Mouse (Mus musculus) myocyte (in vitro differentiated cells): ENCODE results near the gene Aagab. TPM values are rescaled to one million over a fixed set of nuclear protein-coding genes. Genes with fewer than 3 reads are reported as not detected.

ENCODE experiments used
- H3K27me3 ChIP-seq: one replicate; pipeline ENCODE4 v1.6.1; 2011; ENCODE audit not compliant: control insufficient read depth, insufficient read depth, insufficient read length
- H3K36me3 ChIP-seq: one replicate; pipeline ENCODE4 v1.6.1; 2011; ENCODE audit not compliant: control insufficient read depth, insufficient read depth
- H3K4me2 ChIP-seq: one replicate; pipeline ENCODE4 v1.6.1; 2011; ENCODE audit warnings: low read depth, control low read depth
- H3K4me3 ChIP-seq: one replicate; pipeline ENCODE4 v1.5.1; 2011; ENCODE audit warnings: mild to moderate bottlenecking, control low read depth, moderate library complexity
- H3K79me2 ChIP-seq: one replicate; pipeline ENCODE4 v1.6.1; 2011; ENCODE audit not compliant: control insufficient read depth, insufficient read depth
- H3ac ChIP-seq: one replicate; pipeline ENCODE4 v1.6.1; 2011; ENCODE audit not compliant: control insufficient read depth, insufficient read length
- CEBPB ChIP-seq: IDR thresholded peaks from 2 replicates; pipeline ENCODE4 v1.6.1; 2011; ENCODE audit warnings: mild to moderate bottlenecking, moderate library complexity; ENCODE audit not compliant: poor library complexity, insufficient read depth, severe bottlenecking
- E2F4 ChIP-seq: IDR thresholded peaks from one replicate; pipeline ENCODE4 v1.6.1; 2011; ENCODE audit warnings: mild to moderate bottlenecking, control low read depth, moderate library complexity; ENCODE audit not compliant: insufficient read depth
- MAX ChIP-seq: IDR thresholded peaks from one replicate; pipeline ENCODE4 v1.6.1; 2011; ENCODE audit warnings: low read depth, mild to moderate bottlenecking, control low read depth
- MYOD1 ChIP-seq, 3 experiments: IDR thresholded peaks; one replicate each; pipeline ENCODE4 v1.6.1; 2011; ENCODE audit warnings: control low read depth in 2 of 3, low read depth in 2 of 3, mild to moderate bottlenecking in 2 of 3, moderate library complexity in 1 of 3; ENCODE audit not compliant: insufficient read length in 2 of 3, control insufficient read depth in 1 of 3
- MYOG ChIP-seq, 3 experiments: IDR thresholded peaks; one replicate each; pipeline ENCODE4 v1.6.1; 2011; ENCODE audit warnings: control low read depth in 2 of 3, low read depth in 2 of 3, mild to moderate bottlenecking in 2 of 3; ENCODE audit not compliant: insufficient read length in 2 of 3, control insufficient read depth in 1 of 3, insufficient read depth in 1 of 3
- POLR2A ChIP-seq: IDR thresholded peaks from one replicate; pipeline ENCODE4 v1.6.1; 2011; ENCODE audit warnings: low read depth, mild to moderate bottlenecking, control low read depth, moderate library complexity; ENCODE audit not compliant: insufficient read length
- POLR2AphosphoS2 ChIP-seq: IDR thresholded peaks from one replicate; pipeline ENCODE4 v1.6.1; 2011; ENCODE audit warnings: low read depth, control low read depth; ENCODE audit not compliant: insufficient read length
- REST ChIP-seq: IDR thresholded peaks from one replicate; pipeline ENCODE4 v1.6.1; 2011; ENCODE audit warnings: mild to moderate bottlenecking, control low read depth, moderate library complexity; ENCODE audit not compliant: insufficient read depth, insufficient read length
- SRF ChIP-seq: IDR thresholded peaks from one replicate; pipeline ENCODE4 v1.6.1; 2011; ENCODE audit warnings: low read depth; ENCODE audit not compliant: control insufficient read depth, insufficient read length
- TCF12 ChIP-seq: IDR thresholded peaks from one replicate; pipeline ENCODE4 v1.6.1; 2011; ENCODE audit warnings: mild to moderate bottlenecking, control low read depth; ENCODE audit not compliant: poor library complexity, insufficient read depth, severe bottlenecking
- TCF3 ChIP-seq: IDR thresholded peaks from one replicate; pipeline ENCODE4 v1.6.1; 2011; ENCODE audit warnings: low read depth, control low read depth; ENCODE audit not compliant: insufficient read length
- USF1 ChIP-seq: IDR thresholded peaks from one replicate; pipeline ENCODE4 v1.6.1; 2011; ENCODE audit warnings: low read depth, mild to moderate bottlenecking, control low read depth, moderate library complexity
- polyA plus RNA-seq: library from polyadenylated mRNA; unstranded; fragments of >200 nt; fragmentation: generic; extraction: Trizol; gene quantifications from one replicate; pipeline ENCODE4 v1.2.1, GENCODE M21; 2012; ENCODE audit warnings: missing spikeins

Aagab gene
- polyA plus RNA-seq, 1 experiment, result 10.4 TPM

DNA sequence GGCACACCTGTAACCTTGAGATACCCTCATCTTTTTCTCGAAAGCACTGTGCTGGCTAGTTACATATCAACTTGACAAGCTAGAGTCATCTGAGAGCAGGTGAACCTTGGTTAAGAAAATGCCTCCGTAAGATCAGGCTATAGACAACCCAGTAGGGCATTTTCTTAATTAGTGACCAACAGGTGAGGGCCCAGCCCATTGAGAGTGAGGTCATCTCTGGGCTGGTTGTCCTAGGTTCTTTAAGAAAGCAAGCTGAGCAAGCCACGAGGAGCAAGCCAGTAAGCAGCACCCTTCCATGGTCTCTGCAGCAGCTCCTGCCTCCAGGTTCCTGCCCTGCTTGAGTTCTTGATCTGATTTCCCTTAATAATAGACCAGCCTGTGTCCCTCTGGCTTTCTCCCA, 58.2 kb downstream of the Aagab start:
- H3K36me3 ChIP-seq, result no peaks in the 10 kb centered on the region
- TF ChIP-seq MAX (no peak), E2F4 (no peak), MYOG (IDR thresholded peaks at IDR 0.05; ENCODE audit: control insufficient read depth in 1 of 3, insufficient read depth in 1 of 3, insufficient read length in 2 of 3, low read depth in 2 of 3) (no peak), MYOD1 (IDR thresholded peaks at IDR 0.05; ENCODE audit: control insufficient read depth in 1 of 3, insufficient read length in 2 of 3, low read depth in 2 of 3) (no peak), USF1 (no peak), POLR2A (no peak), POLR2AphosphoS2 (no peak), SRF (no peak), TCF12 (no peak)

DNA sequence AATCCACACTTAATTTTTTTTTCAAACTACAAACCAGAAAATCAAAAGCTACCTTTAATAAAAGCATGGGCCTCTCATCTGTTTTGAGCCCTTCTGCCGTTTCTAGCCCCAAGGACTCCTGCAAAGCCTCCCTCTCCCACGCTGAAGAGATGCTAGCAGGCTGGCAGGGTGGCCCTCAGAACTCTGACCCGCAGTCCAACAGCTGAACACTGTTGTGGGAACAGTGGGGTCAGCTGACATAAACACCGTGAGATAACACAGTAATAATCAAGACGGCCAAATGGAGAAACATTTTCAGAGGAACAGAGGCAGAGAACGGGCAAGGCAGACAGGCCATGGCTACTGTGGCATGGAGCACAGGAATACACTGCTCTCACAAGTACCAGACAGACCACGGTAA, 60.3 kb downstream of the Aagab start:
- peak overlapping the region; percentile 55 for H3K4me2 ChIP-seq
- H3K4me3 ChIP-seq, result no peak overlapping the region
- H3K27me3 ChIP-seq, result no peaks in the 10 kb centered on the region
- H3K79me2 ChIP-seq, result no peaks in the 10 kb centered on the region
- H3ac ChIP-seq, result no peak overlapping the region
- TF ChIP-seq MAX (no peak), REST (no peak), MYOG (IDR thresholded peaks at IDR 0.05; ENCODE audit: control insufficient read depth in 1 of 3, insufficient read depth in 1 of 3, insufficient read length in 2 of 3, low read depth in 2 of 3) (peak in 2 of 3 experiments; percentile 13 to 83), POLR2A (no peak), USF1 (peak; percentile 21), CEBPB (no peak), E2F4 (no peak), TCF12 (no peak), POLR2AphosphoS2 (no peak), SRF (no peak), MYOD1 (IDR thresholded peaks at IDR 0.05; ENCODE audit: control insufficient read depth in 1 of 3, insufficient read length in 2 of 3, low read depth in 2 of 3) (peak in 2 of 3 experiments; percentile 46 to 62), TCF3 (no peak)
- H3K36me3 ChIP-seq, result no peaks in the 10 kb centered on the region

More for the DNA sequence above, 58.2 kb downstream of the Aagab start:
- Histone ChIP-seq H3K4me3 (no peak overlapping the region), H3K79me2 (no peaks in the 10 kb centered on the region), H3ac (no peak overlapping the region), H3K27me3 (no peaks in the 10 kb centered on the region), H3K4me2 (no peak overlapping the region)

DNA sequence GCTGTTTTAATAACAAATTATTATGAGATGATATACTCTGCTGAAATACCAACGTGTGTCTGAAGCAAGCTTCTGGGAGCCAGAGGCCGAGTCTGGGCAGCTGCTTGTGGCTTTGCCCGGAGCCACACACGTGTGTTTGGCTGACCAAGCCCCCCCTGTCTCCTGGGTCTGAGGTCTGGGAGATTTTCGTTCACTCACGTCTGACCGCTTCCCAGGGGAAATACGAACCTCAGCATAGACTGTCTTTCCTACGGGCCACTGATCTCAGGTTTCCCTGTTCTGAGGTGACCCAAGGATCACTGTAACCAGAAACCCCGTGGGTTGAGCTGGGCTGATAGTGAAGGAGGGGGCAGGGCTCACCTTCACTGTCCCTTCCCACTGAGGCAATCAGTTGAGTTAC, 60.8 kb downstream of the Aagab start:
- no peak overlapping the region for H3K4me3 ChIP-seq
- no peaks in the 10 kb centered on the region for H3K27me3 ChIP-seq
- H3K36me3 ChIP-seq, result no peaks in the 10 kb centered on the region
- H3K4me2 ChIP-seq, result peak overlapping the region; percentile 55
- no peak overlapping the region for H3ac ChIP-seq
- H3K79me2 ChIP-seq, result no peaks in the 10 kb centered on the region
- TF ChIP-seq E2F4 (no peak), MYOD1 (IDR thresholded peaks at IDR 0.05; ENCODE audit: control insufficient read depth in 1 of 3, insufficient read length in 2 of 3, low read depth in 2 of 3) (peak in 2 of 3 experiments; percentile 80 to 85), CEBPB (no peak), POLR2AphosphoS2 (no peak), MYOG (IDR thresholded peaks at IDR 0.05; ENCODE audit: control insufficient read depth in 1 of 3, insufficient read depth in 1 of 3, insufficient read length in 2 of 3, low read depth in 2 of 3) (peak; percentile 80 to 94 (median 91)), TCF12 (peak; percentile 62), TCF3 (peak; percentile 63), USF1 (no peak)

DNA sequence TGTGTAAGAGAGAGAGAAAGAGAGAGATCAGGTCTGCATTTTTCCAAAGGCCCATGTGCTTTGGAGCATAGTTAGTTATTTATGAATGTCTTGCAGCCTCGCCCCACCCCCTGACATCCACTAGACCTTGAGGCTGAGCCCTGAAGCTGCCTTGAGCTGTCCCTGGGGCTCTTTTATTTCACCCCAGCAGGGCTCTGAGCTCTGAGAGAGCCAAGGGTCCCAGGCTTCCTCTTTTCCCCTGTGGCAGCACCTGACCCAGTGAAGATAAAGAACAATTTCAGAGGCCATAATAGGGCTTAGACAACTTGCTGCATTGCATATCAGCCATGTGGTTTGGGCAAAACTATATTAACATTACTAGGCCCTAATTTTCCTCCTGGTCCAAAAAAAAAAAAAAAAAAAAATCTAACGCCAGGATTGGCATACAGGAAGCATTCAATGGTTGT, 61.9 kb downstream of the Aagab start:
- Histone ChIP-seq H3K4me2 (peak overlapping the region; percentile 36), H3K36me3 (no peaks in the 10 kb centered on the region), H3K79me2 (no peaks in the 10 kb centered on the region), H3ac (no peak overlapping the region), H3K4me3 (no peak overlapping the region), H3K27me3 (no peaks in the 10 kb centered on the region)
- no peak for TF ChIP-seq MAX
- TF ChIP-seq MYOD1 (IDR thresholded peaks at IDR 0.05; ENCODE audit: control insufficient read depth in 1 of 3, insufficient read length in 2 of 3, low read depth in 2 of 3), result no peak
- TF ChIP-seq MYOG (IDR thresholded peaks at IDR 0.05; ENCODE audit: control insufficient read depth in 1 of 3, insufficient read depth in 1 of 3, insufficient read length in 2 of 3, low read depth in 2 of 3), result no peak

DNA sequence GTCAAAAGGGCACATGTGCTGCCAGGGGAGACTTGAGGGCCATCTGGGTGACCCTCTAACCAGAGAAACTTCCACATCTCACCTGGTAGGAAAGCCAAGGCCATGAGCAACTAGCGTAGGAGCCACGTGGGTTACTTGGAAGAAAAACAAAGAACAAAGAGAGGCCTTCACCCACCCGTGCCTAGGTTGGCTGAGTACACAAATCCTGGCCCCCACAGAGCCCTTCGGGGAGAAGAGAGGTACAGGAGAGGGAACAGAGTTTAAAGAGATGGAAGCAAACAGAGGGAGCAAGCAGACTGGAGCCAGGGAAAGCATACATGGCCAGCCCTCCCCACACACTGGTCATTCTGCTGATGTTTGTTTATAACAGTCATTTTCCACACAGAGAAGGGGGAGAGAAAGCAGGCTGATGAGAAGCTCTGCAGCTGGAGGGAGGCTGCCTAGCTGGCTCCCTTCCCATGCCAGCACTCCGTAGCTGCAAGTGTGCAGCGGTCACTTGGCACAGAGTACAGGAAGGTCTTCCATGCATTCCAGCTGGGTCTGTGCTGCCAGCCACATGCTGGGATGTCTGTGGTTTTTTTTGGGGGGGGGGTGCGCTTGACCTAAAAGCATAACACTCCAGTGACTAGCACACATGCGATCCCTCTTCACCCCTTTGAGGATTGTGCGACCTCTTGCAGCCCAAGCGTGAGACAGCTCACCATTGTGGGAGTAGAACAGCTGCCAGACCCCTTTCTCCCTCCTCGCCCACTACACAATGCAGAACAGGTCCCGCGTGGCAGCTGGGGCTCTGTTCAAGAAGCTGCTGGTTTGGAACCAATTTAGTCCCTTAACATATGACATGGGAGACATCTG, 62.6 kb downstream of the Aagab start:
- TF ChIP-seq CEBPB, result no peak
- peak; percentile 41 for TF ChIP-seq TCF3
- no peak for TF ChIP-seq REST
- no peak for TF ChIP-seq POLR2A
- no peak for TF ChIP-seq E2F4
- TF ChIP-seq MYOG (IDR thresholded peaks at IDR 0.05; ENCODE audit: control insufficient read depth in 1 of 3, insufficient read depth in 1 of 3, insufficient read length in 2 of 3, low read depth in 2 of 3), result peak; percentile 21 to 83 (median 77)
- peak in 2 of 3 experiments; percentile 82 to 86 for TF ChIP-seq MYOD1 (IDR thresholded peaks at IDR 0.05; ENCODE audit: control insufficient read depth in 1 of 3, insufficient read length in 2 of 3, low read depth in 2 of 3)
- no peaks in the 10 kb centered on the region for H3K36me3 ChIP-seq
- H3K79me2 ChIP-seq, result no peaks in the 10 kb centered on the region
- no peak overlapping the region for H3ac ChIP-seq
- H3K27me3 ChIP-seq, result no peaks in the 10 kb centered on the region
- H3K4me3 ChIP-seq, result no peak overlapping the region
- peak overlapping the region; percentile 36 for H3K4me2 ChIP-seq
